Mouse (Mus musculus): ENCODE results near the gene Olfr56. TPM values are rescaled to one million over a fixed set of nuclear protein-coding genes. Genes with fewer than 3 reads are reported as not detected.

Olfr56 gene
- 0.11 and 0.24 TPM in 2 replicates for polyA plus RNA-seq (2012; rRNA removed)

DNA sequence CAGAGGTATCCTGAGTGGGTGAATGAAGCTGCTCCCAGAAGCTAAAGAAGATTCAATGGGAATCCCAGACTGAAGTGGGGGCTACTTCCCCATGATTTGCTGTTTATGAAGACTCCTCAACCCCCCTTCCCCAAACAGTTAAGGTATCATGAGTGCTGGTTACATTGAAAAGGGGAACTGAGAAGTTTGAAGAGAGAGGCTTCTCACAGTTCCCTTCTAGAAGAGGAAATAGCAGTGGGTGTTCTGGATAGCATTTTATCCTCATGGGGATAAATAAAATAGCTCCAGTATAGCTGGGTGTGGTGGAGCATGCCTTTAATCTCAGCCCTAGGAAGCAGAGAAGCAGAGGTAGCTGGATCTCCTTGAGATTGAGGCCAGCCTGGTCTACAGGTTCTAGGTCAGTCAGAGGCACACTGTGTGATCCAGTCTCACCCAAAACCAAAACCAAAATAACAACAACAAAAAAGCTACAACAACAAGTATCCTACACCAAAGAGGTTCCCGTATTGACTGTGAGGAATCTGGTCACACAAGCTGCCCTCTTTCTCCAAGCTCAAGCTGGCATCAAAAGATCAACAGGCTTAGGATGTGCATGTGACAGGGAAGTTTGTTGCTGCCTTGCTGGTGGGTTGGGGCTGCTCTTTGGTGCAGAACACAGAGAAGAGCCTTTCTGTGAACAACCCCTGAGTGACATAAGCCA lies at the start of gene Olfr56:
Olfr56 (plus strand) TSS at position 650 of the 700 bp plus-strand sequence.

DNA sequence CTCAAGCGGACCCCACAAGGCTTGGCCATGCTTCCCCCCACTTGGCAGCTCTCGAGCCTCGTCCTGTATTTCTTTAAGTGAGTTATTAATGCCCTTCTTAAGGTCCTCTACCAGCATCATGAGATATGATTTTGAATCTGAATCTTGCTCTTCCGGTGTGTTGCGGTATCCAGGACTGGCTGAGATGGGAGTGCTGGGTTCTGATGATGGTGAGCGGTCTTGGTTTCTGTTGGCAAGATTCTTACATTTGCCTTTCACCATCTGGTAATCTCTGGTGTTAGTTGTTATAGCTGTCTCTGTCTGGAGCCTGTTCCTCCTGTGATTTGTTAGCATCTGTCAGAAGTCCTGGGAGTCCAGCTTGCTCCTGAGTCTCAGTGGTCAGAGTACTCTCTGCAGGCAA lies 32.6 kb upstream of the Olfr56 start, which contains the start of gene Psme2b:
Psme2b (minus strand) TSS at position 101 of the 400 bp plus-strand sequence.

DNA sequence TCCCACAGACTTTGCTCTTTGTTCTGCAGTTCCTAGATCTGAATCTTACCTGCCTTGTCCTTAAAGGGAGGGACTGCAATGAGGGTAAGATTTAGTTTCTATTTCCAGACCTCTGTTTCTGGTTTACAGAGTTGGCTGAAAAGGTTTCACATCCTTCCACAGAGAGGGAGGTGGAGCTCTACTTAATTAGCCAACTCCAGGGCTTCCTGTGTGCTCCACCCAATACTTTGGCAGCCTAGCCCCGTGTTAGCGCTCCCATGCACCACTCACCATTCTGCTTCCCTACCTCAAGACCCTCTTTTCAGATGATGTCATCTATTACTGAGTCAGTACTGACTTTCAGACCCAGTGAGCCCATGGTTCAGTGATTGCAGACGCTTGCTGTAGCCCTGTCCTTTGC lies 562 bp downstream of the Olfr56 start, which contains the start of gene 9930111J21Rik1:
9930111J21Rik1 (minus strand) TSS at position 148 of the 400 bp plus-strand sequence.

DNA sequence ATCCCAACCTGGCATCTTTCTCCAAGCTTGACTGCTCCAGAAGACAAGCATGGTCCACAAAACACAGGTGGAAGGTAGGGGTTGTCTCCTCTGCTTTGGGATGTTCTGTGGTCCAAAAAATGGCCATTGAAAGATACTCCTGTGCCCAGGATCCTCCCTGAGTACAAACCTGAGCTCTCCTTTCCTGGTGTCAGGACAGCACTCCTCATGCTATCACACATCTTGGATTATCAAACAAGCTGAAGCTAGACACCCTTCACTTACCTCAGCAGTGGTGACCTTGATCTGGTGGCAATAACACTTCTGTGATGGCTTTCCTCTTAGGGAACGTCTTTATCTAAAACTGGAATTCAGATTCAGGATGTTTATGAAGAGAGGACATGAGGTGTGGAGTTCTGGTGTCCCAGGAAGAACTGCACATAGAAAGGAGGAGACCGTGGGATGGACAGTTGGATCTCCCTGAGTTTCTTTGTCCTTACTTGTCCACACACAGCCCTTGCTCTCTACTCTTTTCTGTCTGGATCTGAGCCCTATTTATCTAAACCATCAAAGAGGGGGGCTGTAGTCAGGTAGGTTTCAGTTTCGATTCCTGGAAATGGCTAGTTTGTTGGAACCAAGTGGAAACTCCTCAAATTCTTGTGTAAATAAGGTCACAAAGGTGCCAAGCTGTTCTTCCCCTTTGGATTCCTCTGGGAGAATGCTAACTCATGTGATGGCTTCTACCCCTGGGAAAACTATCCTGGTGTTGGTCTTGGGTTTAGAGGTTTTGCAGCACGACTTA lies 13.2 kb downstream of the Olfr56 start, which contains the start of gene Gm12185:
Gm12185 (minus strand) TSS at position 487 of the 781 bp plus-strand sequence.

DNA sequence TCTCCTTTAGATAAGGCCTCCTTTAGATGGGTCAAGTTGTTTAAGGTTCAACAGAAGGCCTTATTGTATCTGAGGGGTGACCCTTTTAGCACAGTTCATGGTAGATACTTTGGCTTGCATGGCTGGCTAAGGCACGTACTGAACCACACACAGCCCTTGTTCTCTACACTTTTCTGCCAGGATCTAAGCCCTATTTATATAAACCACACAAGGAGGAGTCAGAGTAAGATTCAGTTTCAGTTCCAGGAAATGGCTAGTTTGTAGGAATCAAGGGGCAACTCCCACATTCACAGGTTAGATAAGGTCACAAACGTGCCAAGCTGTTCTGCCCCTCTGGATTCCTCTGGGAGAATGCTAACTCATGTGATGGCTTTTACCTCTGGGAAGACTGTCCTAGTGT lies 15.3 kb downstream of the Olfr56 start, which contains the start of gene Tgtp1:
Tgtp1 (minus strand) TSS at position 155 of the 400 bp plus-strand sequence.

DNA sequence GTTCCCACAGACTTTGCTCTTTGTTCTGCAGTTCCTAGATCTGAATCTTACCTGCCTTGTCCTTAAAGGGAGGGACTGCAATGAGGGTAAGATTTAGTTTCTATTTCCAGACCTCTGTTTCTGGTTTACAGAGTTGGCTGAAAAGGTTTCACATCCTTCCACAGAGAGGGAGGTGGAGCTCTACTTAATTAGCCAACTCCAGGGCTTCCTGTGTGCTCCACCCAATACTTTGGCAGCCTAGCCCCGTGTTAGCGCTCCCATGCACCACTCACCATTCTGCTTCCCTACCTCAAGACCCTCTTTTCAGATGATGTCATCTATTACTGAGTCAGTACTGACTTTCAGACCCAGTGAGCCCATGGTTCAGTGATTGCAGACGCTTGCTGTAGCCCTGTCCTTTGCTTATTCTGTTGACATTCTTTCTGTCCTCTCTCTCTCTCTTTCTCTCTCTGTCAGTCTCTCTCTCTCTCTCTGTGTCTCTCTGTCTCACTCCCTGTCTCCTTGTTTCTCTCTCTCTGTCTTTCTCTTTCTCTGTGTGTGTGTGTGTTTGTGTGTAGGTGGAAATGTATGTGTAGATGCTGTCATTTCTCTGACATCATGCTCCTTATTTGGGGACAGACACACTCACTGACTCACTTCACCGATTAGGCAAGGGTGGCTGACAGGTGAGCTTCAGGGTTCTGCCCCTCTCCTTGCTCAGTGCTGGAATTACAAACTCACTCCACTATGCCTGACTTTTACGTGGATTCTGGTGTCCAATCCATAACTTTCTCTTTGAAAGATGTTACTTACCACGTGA lies 72.6 kb downstream of the Olfr56 start, which contains the start of gene 9930111J21Rik2:
9930111J21Rik2 (minus strand) TSS at position 150 of the 799 bp plus-strand sequence.

DNA sequence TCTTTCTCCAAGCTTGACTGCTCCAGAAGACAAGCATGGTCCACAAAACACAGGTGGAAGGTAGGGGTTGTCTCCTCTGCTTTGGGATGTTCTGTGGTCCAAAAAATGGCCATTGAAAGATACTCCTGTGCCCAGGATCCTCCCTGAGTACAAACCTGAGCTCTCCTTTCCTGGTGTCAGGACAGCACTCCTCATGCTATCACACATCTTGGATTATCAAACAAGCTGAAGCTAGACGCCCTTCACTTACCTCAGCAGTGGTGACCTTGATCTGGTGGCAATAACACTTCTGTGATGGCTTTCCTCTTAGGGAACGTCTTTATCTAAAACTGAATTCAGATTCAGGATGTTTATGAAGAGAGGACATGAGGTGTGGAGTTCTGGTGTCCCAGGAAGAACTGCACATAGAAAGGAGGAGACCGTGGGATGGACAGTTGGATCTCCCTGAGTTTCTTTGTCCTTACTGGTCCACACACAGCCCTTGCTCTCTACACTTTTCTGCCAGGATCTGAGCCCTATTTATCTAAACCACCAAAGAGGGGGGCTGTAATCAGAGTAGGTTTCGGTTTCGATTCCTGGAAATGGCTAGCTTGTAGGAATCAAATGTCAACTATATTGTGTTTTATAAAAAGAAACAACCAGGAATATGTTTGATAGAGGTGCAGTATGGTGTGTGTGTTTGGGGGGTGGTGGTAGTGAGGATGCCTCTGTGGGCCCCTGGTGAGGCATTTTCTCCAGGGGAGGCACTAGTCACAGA lies 85.2 kb downstream of the Olfr56 start, which contains the start of gene Tgtp2:
Tgtp2 (minus strand) TSS at position 494 of the 757 bp plus-strand sequence.

DNA sequence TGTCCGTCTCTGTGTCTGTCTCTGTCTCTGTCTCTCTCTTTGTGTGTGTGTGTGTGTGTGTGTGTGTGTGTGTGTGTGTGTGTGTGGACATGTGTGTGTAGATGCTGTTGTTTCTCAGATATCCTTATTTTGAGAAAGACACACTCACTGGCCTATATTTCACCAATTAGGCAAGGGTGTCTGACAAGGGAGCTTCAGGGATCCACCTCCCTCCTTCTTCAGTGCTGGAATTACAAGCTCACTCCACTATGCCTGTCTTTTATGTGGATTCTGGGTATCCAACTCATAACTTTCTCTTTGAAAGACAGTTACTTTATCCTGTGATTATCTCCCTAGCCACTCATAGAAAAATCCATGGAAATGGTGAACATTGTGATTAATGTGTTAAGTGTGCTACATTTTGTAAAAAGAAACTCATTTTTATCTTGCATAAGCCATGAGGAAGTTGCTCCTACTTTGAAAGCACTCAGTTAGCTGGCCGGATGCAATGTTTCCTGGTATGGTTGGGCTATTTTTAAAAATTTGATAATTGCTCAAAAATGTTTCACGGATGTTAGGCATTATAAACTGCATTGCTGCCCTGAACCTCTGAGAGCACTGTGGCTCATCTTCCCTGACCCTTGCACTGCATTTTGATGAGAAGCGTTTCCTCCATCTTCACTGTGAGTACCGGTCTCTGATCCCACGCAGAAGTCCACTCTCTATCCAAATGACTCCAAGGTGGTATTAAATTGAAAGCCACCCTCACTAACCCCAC lies 97.5 kb downstream of the Olfr56 start, which contains the start of gene Ifi47:
Ifi47 (plus strand) TSS at position 587 of the 757 bp plus-strand sequence.

DNA sequence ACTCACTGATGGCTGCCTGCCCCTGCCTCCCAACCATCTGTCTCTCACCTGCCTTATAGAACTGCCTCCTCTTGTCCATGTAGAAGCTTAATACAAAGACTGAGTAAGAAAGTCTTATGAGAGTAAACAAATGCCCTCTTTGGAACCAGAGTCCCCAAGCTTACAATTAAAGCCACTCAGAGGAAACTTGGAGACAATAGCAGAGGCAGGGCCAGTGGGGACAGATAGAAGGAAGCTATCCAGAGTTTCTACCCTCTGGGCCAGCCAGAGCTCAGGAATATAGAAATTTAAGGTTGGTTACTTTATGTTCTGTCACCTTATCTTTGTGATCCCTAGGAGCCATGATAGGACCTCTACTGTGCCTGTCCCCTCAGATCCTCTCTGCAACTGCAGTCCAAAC lies 136.1 kb downstream of the Olfr56 start, which contains the start of gene Olfr1396:
Olfr1396 (minus strand) TSS at position 101 of the 400 bp plus-strand sequence.

DNA sequence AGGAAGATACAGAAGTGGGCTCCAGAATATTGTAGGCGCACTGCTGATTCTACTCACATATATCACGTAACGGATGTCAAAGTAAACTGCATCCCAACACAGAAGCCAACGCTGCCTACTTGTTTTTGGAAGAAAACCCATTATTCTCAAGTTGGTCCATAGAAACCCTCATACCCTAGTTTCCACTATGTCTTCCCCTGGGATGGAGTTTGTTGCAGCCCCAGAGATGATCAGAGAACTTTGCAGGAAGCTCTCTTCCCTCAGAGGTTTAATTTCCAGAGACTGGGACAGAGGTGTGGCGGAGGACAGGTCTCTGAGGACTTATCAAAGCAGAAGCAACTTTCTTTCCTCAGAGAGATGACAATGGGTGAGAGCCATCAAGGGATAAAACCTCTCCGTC lies 163.3 kb downstream of the Olfr56 start, which contains the start of gene Olfr1395:
Olfr1395 (plus strand) TSS at position 301 of the 400 bp plus-strand sequence.

DNA sequence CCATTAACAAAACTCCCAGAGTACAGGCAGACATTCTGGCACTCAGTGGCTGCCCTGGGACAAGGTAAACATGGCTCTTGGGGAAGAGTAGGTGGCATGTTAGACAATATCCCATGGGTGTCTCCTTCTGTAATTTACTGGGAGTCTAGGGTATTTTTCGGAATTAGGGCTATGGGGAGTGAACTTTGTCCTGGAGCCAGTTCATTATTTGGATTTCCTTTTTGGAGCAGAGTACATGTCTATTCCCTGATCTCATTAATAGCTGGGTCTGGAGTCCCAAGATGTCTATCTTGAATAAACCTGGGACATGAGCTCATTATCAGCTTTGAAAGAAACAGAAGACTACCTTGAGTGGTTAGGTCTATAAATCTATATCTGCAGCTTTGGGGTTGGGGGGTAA lies 175.4 kb downstream of the Olfr56 start, which contains the start of gene Olfr1394:
Olfr1394 (plus strand) TSS at position 301 of the 400 bp plus-strand sequence.

Other genes with a start within 250 kb of the Olfr56 start
- 1,456 and 1,471 TPM in 2 replicates for gene Rack1, start 178.6 kb upstream of the Olfr56 start, polyA plus RNA-seq (2012; rRNA removed)
- gene Trim41, start 161.5 kb upstream of the Olfr56 start, polyA plus RNA-seq (2012; rRNA removed): 44.5 and 49.2 TPM in 2 replicates
- 2.5 and 2.8 TPM in 2 replicates for gene Trim7, start 152.7 kb upstream of the Olfr56 start, polyA plus RNA-seq (2012; rRNA removed)
- 35.7 and 42.7 TPM in 2 replicates for gene Gm12184, start 152.2 kb upstream of the Olfr56 start, polyA plus RNA-seq (2012; rRNA removed)
- gene Irgm1, start 107.2 kb upstream of the Olfr56 start, polyA plus RNA-seq (2012; rRNA removed): 4.1 and 6.1 TPM in 2 replicates
- gene Gm5431, start 76.7 kb upstream of the Olfr56 start, polyA plus RNA-seq (2012; rRNA removed): 0.18 and 0.22 TPM in 2 replicates
- 0.60 and 0.89 TPM in 2 replicates for gene Psme2b, start 32.7 kb upstream of the Olfr56 start, polyA plus RNA-seq (2012; rRNA removed)
- 0.11 and 0.23 TPM in 2 replicates for gene 9930111J21Rik1, start 509 bp downstream of the Olfr56 start, polyA plus RNA-seq (2012; rRNA removed)
- 0.04 and 0.06 TPM in 2 replicates for gene Gm12185, start 13.3 kb downstream of the Olfr56 start, polyA plus RNA-seq (2012; rRNA removed)
- gene Tgtp1, start 15.3 kb downstream of the Olfr56 start, polyA plus RNA-seq (2012; rRNA removed): 0.32 and 0.76 TPM in 2 replicates
- gene 9930111J21Rik2, start 72.4 kb downstream of the Olfr56 start, polyA plus RNA-seq (2012; rRNA removed): 0.28 and 0.37 TPM in 2 replicates
- 0.32 and 1.3 TPM in 2 replicates for gene Tgtp2, start 85.3 kb downstream of the Olfr56 start, polyA plus RNA-seq (2012; rRNA removed)
- 1.8 and 2.6 TPM in 2 replicates for gene Ifi47, start 97.7 kb downstream of the Olfr56 start, polyA plus RNA-seq (2012; rRNA removed)
- gene Olfr1396, start 136.0 kb downstream of the Olfr56 start, polyA plus RNA-seq (2012; rRNA removed): 0.06 TPM in 1 of 2 replicates, not detected in the other
- not detected in 2 replicates for gene Olfr1395, start 163.4 kb downstream of the Olfr56 start, polyA plus RNA-seq (2012; rRNA removed)
- gene Olfr1394, start 175.5 kb downstream of the Olfr56 start, polyA plus RNA-seq (2012; rRNA removed): not detected in 2 replicates
- gene Btnl9, start 208.3 kb downstream of the Olfr56 start, polyA plus RNA-seq (2012; rRNA removed): 0.07 and 0.36 TPM in 2 replicates
- 33.3 and 34.3 TPM in 2 replicates for gene Zfp62, start 224.4 kb downstream of the Olfr56 start, polyA plus RNA-seq (2012; rRNA removed)

Data from central nervous system, embryonic 14 days (tissue).